13 mouse cellular contexts compared by ENCODE assay signal in the genomic region with DNA sequence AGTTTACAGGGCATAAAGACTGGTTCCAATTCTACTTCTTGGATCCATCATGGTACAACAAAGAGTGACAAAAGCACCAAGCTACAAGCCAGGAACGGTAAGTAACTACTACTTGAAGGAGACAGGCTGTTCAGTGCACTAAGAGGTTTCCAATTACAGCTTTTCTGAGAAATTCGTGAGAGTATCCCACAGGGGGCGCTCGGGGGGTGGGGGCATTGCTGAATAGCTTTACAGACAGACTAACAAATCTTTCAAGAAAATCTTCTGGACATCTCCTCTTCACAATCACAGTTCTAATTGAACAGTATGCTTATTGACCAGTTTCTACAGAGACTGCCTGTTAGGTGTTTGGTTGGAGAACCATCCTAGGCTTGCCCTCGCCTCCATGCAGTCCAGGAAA. TPM values are rescaled to one million over a fixed set of nuclear protein-coding genes. Genes with fewer than 3 reads are reported as not detected.
DNase-seq lines count a peak whose midpoint lies in the region; ATAC-seq lines count a peak whose summit lies in the region.
"Had no signal": no experiment of that assay in that cellular context is flagged by ENCODE, and none has a peak within 500 bp of the region (broad histone marks: within the 10 kb centered on the region; RNA-seq: fewer than 3 reads in every experiment).

No protein-coding gene starts in this region.

- H3K9ac ChIP-seq in heart, embryonic 12.5 days = no peak overlapping the region
- no peak overlapping the region for H3K9ac ChIP-seq in limb, embryonic 13.5 days
- H3K9ac ChIP-seq: hindbrain, embryonic 13.5 days; limb, embryonic 12.5 days had no signal

- H3K4me3 ChIP-seq in heart, embryonic 12.5 days = no peak overlapping the region
- H3K4me3 ChIP-seq in limb, embryonic 13.5 days = no peak overlapping the region
- no peak overlapping the region for H3K4me3 ChIP-seq in limb, embryonic 10.5 days
- H3K4me3 ChIP-seq: hindbrain, embryonic 13.5 days; limb, embryonic 12.5 days had no signal

- 47% methylated on average over 5 of the region's 5 CpGs for WGBS in heart, embryonic 12.5 days
- WGBS in limb, embryonic 13.5 days = 49% methylated on average over 5 of the region's 5 CpGs
- 54% methylated on average over 5 of the region's 5 CpGs for WGBS in limb, embryonic 10.5 days

- peaks cover 7% of the 10 kb centered on the region; the same call in 1 of the 2 replicates for H3K9me3 ChIP-seq in heart, embryonic 12.5 days (replicated peaks)
- no peaks in the 10 kb centered on the region for H3K9me3 ChIP-seq in limb, embryonic 13.5 days
- no peaks in the 10 kb centered on the region for H3K9me3 ChIP-seq in limb, embryonic 10.5 days (replicated peaks)
- H3K9me3 ChIP-seq: hindbrain, embryonic 13.5 days had no signal

- peak overlapping the region; percentile 71 for H3K4me2 ChIP-seq in heart, embryonic 12.5 days
- no peak overlapping the region for H3K4me2 ChIP-seq in limb, embryonic 13.5 days (replicated peaks)
- H3K4me2 ChIP-seq: hindbrain, embryonic 13.5 days; limb, embryonic 12.5 days had no signal

- no peak for DNase-seq in heart, postnatal 4 days
- no peak for DNase-seq in limb, embryonic 10.5 days (ENCODE audit: low spot score)
- peak; percentile 37 to 38 for DNase-seq in B cell, adult 2 months
- peak; percentile 88 for DNase-seq in ZHBTc4 (ENCODE audit: low read depth, low spot score)
- no peak for DNase-seq in urinary bladder, postnatal 25 days (ENCODE audit: low spot score)
- no peak for DNase-seq in ovary, postnatal 10 days (ENCODE audit: low spot score)
- DNase-seq: cerebellum, postnatal 36 days; layer of hippocampus, adult 9-11 months; right cerebral cortex, adult 18-20 months had no signal

- peak overlapping the region; percentile 86 for H3K27ac ChIP-seq in heart, embryonic 12.5 days (ENCODE audit: poor library complexity, severe bottlenecking)
- 0 out of 2 replicates have a peak overlapping the region, but pooled peaks have one; percentile 22 for H3K27ac ChIP-seq in limb, embryonic 13.5 days
- H3K27ac ChIP-seq in limb, embryonic 10.5 days = no peak overlapping the region
- H3K27ac ChIP-seq: hindbrain, embryonic 13.5 days; limb, embryonic 12.5 days had no signal

- H3K36me3 ChIP-seq in heart, embryonic 12.5 days = peaks cover 11% of the 10 kb centered on the region
- peaks cover 10% of the 10 kb centered on the region for H3K36me3 ChIP-seq in limb, embryonic 13.5 days
- peaks cover 13% of the 10 kb centered on the region for H3K36me3 ChIP-seq in limb, embryonic 10.5 days

- H3K27me3 ChIP-seq in heart, embryonic 12.5 days (replicated peaks) = no peaks in the 10 kb centered on the region
- H3K27me3 ChIP-seq in limb, embryonic 13.5 days = no peaks in the 10 kb centered on the region
- no peaks in the 10 kb centered on the region for H3K27me3 ChIP-seq in limb, embryonic 10.5 days (ENCODE audit: low read depth, poor library complexity, severe bottlenecking)
- H3K27me3 ChIP-seq: hindbrain, embryonic 13.5 days; limb, embryonic 12.5 days had no signal

- no peak for ATAC-seq in heart, embryonic 12.5 days (ENCODE audit: insufficient number of reproducible peaks, low FRiP score)
- ATAC-seq in limb, embryonic 13.5 days (ENCODE audit: low FRiP score, low read depth) = no peak

- H3K4me1 ChIP-seq in heart, embryonic 12.5 days (replicated peaks) = peaks cover 36% of the 10 kb centered on the region
- H3K4me1 ChIP-seq in limb, embryonic 13.5 days = peaks cover 34% of the 10 kb centered on the region
- peaks cover 20% of the 10 kb centered on the region for H3K4me1 ChIP-seq in limb, embryonic 10.5 days

RNA-seq across cellular contexts. Expression of a gene that starts 2.3 kb away (rescaled TPM):
- polyA plus RNA-seq in heart, embryonic 12.5 days (2016; fragmentation: Nextera tagmentation; extraction: Ambion mirVana) = 35.4 and 36.7 TPM in 2 replicates
- 10 to 100 TPM; 83.8 to 87.0 TPM for total RNA-seq in heart, postnatal 4 days (2021)
- 27.2 and 27.9 TPM in 2 replicates for polyA plus RNA-seq in limb, embryonic 13.5 days (2015; fragmentation: Nextera tagmentation; extraction: Ambion mirVana)
- 35.6 and 37.3 TPM in 2 replicates for polyA plus RNA-seq in limb, embryonic 10.5 days (2016; fragmentation: Nextera tagmentation; extraction: Ambion mirVana)

RNA-seq across cellular contexts. Expression of a gene that starts 27.6 kb away (rescaled TPM):
- polyA plus RNA-seq in heart, embryonic 12.5 days (2016; fragmentation: Nextera tagmentation; extraction: Ambion mirVana) = 8.4 and 9.9 TPM in 2 replicates
- total RNA-seq in heart, postnatal 4 days (2021) = 1 to 10 TPM; 6.5 to 7.1 TPM
- polyA plus RNA-seq in limb, embryonic 13.5 days (2015; fragmentation: Nextera tagmentation; extraction: Ambion mirVana) = 14.9 and 17.6 TPM in 2 replicates
- polyA plus RNA-seq in limb, embryonic 10.5 days (2016; fragmentation: Nextera tagmentation; extraction: Ambion mirVana) = 11.5 and 15.9 TPM in 2 replicates

Comparison
In these comparisons a context has a peak if more than half of its experiments do, and no peak if none do; other contexts are left out.
1. DNase-seq: peak in B cell, adult 2 months (2 of 2) and ZHBTc4 (single experiment); none in heart, postnatal 4 days (single experiment), limb, embryonic 10.5 days (single experiment), urinary bladder, postnatal 25 days (single experiment) and ovary, postnatal 10 days (single experiment).